Mouse (Mus musculus): ENCODE results near the gene Adamts2. TPM values are rescaled to one million over a fixed set of nuclear protein-coding genes. Genes with fewer than 3 reads are reported as not detected.

Adamts2 gene
- polyA plus RNA-seq, 1 experiment from 2014 or later, result 0.69 TPM

DNA sequence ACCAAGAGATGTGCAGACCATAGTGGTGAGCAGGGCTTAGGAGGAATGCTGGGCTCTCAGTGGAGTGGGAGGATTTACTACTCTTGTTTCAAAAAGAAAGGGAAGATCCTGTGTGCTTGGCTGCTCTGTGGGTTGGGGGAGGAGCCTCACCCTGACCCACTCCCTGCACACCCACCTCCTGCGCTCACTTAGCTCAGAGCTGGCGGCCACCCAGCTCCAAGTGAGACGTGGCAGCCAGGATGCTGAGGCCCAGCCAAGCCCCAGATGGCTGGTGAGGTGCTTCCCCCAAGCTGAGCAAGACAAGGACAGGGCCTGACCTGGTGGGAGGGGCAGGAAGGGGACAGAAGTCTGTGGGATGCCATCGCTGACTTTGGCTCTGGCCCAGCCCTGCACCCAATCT, 30.4 kb downstream of the Adamts2 start:
- DNase-seq (ENCODE audit: low spot score) (peak; percentile 77), ATAC-seq (peak; percentile 73)
- Histone ChIP-seq H3K4me3 (ENCODE audit: low read depth, low read length) (no peak overlapping the region), H3K36me3 (ENCODE audit: control insufficient read depth, insufficient read depth, low read length) (no peaks in the 10 kb centered on the region), H3K9ac (ENCODE audit: low read length) (no peak overlapping the region), H3K9me3 (replicated peaks; ENCODE audit: control insufficient read depth, low read length) (no peaks in the 10 kb centered on the region), H3K4me2 (ENCODE audit: low read length) (no peak overlapping the region), H3K27ac (ENCODE audit: low read depth, low read length) (no peak overlapping the region), H3K4me1 (ENCODE audit: control insufficient read depth, insufficient read depth, low read length) (peaks cover 9% of the 10 kb centered on the region; the same call in 1 of the 2 replicates), H3K27me3 (replicated peaks; ENCODE audit: control insufficient read depth, insufficient read depth, low read length) (no peaks in the 10 kb centered on the region)
- 42% methylated on average over 4 of the region's 4 CpGs for WGBS

DNA sequence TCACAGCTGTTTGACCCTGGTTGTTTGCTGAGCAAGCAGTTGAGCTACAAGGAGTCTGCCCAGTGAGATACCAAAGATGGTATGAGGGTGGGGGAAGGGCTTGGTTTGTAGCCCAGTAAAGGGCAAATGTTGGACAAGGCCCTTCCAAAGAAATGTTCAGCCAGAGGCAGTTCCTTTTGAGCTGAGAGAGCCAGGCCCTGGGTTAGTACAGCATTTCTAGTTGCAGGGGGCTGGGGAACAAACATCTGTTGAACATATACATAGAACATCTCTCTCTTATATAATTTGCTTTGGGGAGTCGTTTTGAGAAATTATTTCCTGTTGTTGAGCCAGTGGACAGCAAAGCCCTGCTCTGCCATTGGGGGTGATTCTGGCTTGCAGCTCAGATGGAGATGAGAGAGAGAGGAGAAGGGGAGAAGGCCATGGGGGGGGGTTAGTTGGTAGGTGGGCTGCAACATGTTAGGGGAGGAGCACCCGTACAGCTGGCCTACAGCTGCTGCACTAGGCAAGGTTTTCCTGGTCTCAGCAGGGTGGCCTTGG, 33.2 kb downstream of the Adamts2 start:
- Histone ChIP-seq H3K9ac (ENCODE audit: low read length) (no peak overlapping the region), H3K27ac (ENCODE audit: low read depth, low read length) (no peak overlapping the region), H3K9me3 (replicated peaks; ENCODE audit: control insufficient read depth, low read length) (no peaks in the 10 kb centered on the region), H3K4me3 (ENCODE audit: low read depth, low read length) (no peak overlapping the region), H3K27me3 (replicated peaks; ENCODE audit: control insufficient read depth, insufficient read depth, low read length) (no peaks in the 10 kb centered on the region), H3K36me3 (ENCODE audit: control insufficient read depth, insufficient read depth, low read length) (no peaks in the 10 kb centered on the region), H3K4me2 (ENCODE audit: low read length) (no peak overlapping the region), H3K4me1 (ENCODE audit: control insufficient read depth, insufficient read depth, low read length) (peaks cover 4% of the 10 kb centered on the region; the same call in 1 of the 2 replicates)
- DNase-seq (ENCODE audit: low spot score), result no peak
- ATAC-seq, result no peak
- WGBS, result 84% methylated on average over 2 of the region's 2 CpGs

DNA sequence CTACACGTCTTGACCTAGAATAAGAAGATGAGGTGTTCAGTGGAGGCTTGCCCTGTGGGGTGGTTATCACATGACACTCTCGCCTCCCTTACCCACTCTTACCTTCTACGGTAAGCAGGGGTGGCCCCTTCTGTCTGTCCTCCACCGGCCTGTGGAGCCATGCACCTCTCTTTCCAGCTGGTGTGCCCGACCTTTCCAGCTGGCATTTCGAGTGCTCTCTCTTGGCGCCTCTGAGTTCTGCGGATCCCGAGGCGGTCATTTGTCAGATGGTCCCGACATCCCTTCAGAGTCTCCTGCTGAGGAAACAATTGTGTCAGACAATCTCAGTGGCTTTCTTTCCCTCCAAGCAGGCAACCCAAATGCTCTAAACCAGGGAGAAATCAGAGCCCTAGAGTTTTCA, 35.1 kb downstream of the Adamts2 start:
- 96% methylated on average over 11 of the region's 11 CpGs for WGBS
- Histone ChIP-seq H3K4me1 (ENCODE audit: control insufficient read depth, insufficient read depth, low read length) (peaks cover under 1% of the 10 kb centered on the region; the same call in 1 of the 2 replicates), H3K36me3 (ENCODE audit: control insufficient read depth, insufficient read depth, low read length) (no peaks in the 10 kb centered on the region), H3K9ac (ENCODE audit: low read length) (no peak overlapping the region), H3K4me3 (ENCODE audit: low read depth, low read length) (no peak overlapping the region), H3K4me2 (ENCODE audit: low read length) (no peak overlapping the region), H3K27ac (ENCODE audit: low read depth, low read length) (no peak overlapping the region), H3K9me3 (replicated peaks; ENCODE audit: control insufficient read depth, low read length) (no peaks in the 10 kb centered on the region), H3K27me3 (replicated peaks; ENCODE audit: control insufficient read depth, insufficient read depth, low read length) (no peaks in the 10 kb centered on the region)
- ATAC-seq (no peak), DNase-seq (ENCODE audit: low spot score) (no peak)

DNA sequence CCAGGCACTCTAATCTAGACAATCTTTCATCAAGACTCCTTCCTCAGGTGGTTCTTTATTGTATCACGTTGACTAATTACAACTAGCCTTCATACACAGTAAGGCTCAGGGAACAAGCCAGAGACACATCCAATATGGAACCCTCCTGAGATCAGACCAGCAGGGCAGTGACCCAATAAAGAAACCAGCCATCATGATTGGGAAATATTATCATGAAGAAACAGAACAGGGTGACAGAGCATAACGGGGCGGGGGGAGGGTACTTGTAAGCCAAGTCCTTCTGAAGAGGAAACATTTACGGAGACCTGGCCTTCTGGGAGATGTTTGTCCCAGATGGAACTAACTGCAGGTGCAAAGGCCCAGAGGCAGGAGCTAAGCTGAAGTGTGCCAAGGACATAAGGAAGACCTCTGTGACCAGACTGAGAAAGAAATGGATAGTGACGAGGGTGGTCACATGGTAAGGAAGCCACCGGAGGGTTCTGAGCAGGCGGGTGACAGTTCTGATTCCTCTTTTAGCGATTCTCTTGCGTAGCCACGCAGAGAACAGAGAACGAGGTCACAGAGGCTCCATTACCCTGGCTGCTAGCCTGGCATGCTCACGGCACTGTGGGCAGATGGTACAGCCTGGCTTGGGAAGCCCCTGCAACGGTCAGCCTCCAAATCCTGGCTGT, 36.4 kb downstream of the Adamts2 start:
- 91% methylated on average over 13 of the region's 13 CpGs for WGBS
- Histone ChIP-seq H3K27me3 (replicated peaks; ENCODE audit: control insufficient read depth, insufficient read depth, low read length) (no peaks in the 10 kb centered on the region), H3K36me3 (ENCODE audit: control insufficient read depth, insufficient read depth, low read length) (no peaks in the 10 kb centered on the region), H3K4me3 (ENCODE audit: low read depth, low read length) (no peak overlapping the region), H3K4me2 (ENCODE audit: low read length) (no peak overlapping the region), H3K9ac (ENCODE audit: low read length) (no peak overlapping the region), H3K9me3 (replicated peaks; ENCODE audit: control insufficient read depth, low read length) (no peaks in the 10 kb centered on the region), H3K4me1 (ENCODE audit: control insufficient read depth, insufficient read depth, low read length) (no peaks in the 10 kb centered on the region), H3K27ac (ENCODE audit: low read depth, low read length) (no peak overlapping the region)
- ATAC-seq (no peak), DNase-seq (ENCODE audit: low spot score) (no peak)

DNA sequence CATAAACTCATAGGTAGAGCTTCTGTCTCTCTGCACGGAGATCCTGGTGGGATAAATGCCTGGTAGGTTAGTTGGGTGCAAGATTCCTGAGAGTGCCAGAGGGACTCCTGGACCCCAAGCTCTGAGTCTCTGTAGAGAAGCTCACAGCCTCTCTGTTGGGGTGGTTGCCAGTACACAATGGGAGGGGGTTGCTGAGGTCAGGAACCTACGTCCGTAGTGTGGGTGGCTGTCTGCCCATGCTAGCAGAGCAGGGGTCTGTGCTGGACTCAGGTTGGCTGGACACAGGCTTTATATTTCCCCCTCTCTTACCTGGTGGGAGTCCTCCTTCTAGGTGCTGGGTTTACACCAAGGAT, 37.0 kb downstream of the Adamts2 start:
- WGBS, result 94% methylated on average over 3 of the region's 3 CpGs
- no peak overlapping the region for H3K4me3 ChIP-seq (ENCODE audit: low read depth, low read length)

DNA sequence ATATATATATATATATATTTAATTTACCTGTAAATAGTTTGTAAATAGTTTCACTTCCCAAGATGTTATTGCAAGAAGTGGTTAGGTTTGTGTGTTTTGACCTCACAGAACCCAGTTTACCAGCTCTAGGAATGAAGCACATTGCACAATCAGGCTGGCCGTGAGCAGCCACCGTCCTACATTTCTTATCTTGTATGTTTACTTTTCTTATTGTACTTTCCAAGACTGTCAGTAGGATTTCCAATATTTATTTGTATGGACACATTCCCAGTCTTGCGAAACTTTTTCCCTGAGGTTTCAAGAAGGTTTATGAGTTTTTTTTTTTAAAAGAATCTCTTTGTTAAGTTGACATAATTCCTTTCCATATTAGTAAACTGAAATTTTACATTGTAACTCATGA, 40.7 kb downstream of the Adamts2 start:
- no peak overlapping the region for H3K4me3 ChIP-seq (ENCODE audit: low read depth, low read length)
- ATAC-seq (no peak), DNase-seq (ENCODE audit: low spot score) (no peak)
- 95% methylated on average over 3 of the region's 3 CpGs for WGBS
- no peaks in the 10 kb centered on the region for H3K36me3 ChIP-seq (ENCODE audit: control insufficient read depth, insufficient read depth, low read length)
- no peaks in the 10 kb centered on the region for H3K27me3 ChIP-seq (replicated peaks; ENCODE audit: control insufficient read depth, insufficient read depth, low read length)
- no peak overlapping the region for H3K4me2 ChIP-seq (ENCODE audit: low read length)
- no peaks in the 10 kb centered on the region for H3K4me1 ChIP-seq (ENCODE audit: control insufficient read depth, insufficient read depth, low read length)
- no peak overlapping the region for H3K9ac ChIP-seq (ENCODE audit: low read length)
- H3K9me3 ChIP-seq (replicated peaks; ENCODE audit: control insufficient read depth, low read length), result no peaks in the 10 kb centered on the region
- no peak overlapping the region for H3K27ac ChIP-seq (ENCODE audit: low read depth, low read length)

More for the DNA sequence above, 37.0 kb downstream of the Adamts2 start:
- H3K36me3 ChIP-seq (ENCODE audit: control insufficient read depth, insufficient read depth, low read length), result no peaks in the 10 kb centered on the region
- DNase-seq (ENCODE audit: low spot score), result no peak
- no peaks in the 10 kb centered on the region for H3K27me3 ChIP-seq (replicated peaks; ENCODE audit: control insufficient read depth, insufficient read depth, low read length)
- H3K27ac ChIP-seq (ENCODE audit: low read depth, low read length), result no peak overlapping the region
- no peak overlapping the region for H3K9ac ChIP-seq (ENCODE audit: low read length)
- no peaks in the 10 kb centered on the region for H3K9me3 ChIP-seq (replicated peaks; ENCODE audit: control insufficient read depth, low read length)
- H3K4me2 ChIP-seq (ENCODE audit: low read length), result no peak overlapping the region
- no peaks in the 10 kb centered on the region for H3K4me1 ChIP-seq (ENCODE audit: control insufficient read depth, insufficient read depth, low read length)
- no peak for ATAC-seq

DNA sequence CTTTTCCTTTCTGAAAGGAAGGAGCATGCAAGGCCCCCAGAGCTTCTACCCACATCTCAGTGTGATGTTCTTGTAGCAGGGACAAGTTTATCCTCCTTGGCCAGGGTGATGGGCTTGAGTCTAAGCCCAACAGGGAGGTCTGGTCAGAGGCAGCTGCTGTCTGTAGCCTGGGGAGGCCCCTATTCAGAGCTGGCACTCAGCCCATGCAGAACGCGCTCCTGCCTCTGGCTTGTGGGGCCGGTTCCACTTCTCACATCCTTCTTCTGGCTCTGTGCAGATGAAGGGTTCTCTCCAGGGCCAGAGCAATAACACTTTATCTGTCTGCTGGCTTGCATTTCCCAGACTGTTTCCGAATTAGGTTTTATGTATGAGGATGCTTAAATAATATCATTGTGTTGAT, 44.3 kb downstream of the Adamts2 start:
- Histone ChIP-seq H3K4me1 (ENCODE audit: control insufficient read depth, insufficient read depth, low read length) (no peaks in the 10 kb centered on the region), H3K27me3 (replicated peaks; ENCODE audit: control insufficient read depth, insufficient read depth, low read length) (no peaks in the 10 kb centered on the region), H3K36me3 (ENCODE audit: control insufficient read depth, insufficient read depth, low read length) (no peaks in the 10 kb centered on the region), H3K9ac (ENCODE audit: low read length) (no peak overlapping the region), H3K4me3 (ENCODE audit: low read depth, low read length) (no peak overlapping the region), H3K27ac (ENCODE audit: low read depth, low read length) (no peak overlapping the region), H3K9me3 (replicated peaks; ENCODE audit: control insufficient read depth, low read length) (no peaks in the 10 kb centered on the region), H3K4me2 (ENCODE audit: low read length) (no peak overlapping the region)
- WGBS, result 57% methylated on average over 4 of the region's 4 CpGs
- DNase-seq (ENCODE audit: low spot score), result peak; percentile 31
- no peak for ATAC-seq

DNA sequence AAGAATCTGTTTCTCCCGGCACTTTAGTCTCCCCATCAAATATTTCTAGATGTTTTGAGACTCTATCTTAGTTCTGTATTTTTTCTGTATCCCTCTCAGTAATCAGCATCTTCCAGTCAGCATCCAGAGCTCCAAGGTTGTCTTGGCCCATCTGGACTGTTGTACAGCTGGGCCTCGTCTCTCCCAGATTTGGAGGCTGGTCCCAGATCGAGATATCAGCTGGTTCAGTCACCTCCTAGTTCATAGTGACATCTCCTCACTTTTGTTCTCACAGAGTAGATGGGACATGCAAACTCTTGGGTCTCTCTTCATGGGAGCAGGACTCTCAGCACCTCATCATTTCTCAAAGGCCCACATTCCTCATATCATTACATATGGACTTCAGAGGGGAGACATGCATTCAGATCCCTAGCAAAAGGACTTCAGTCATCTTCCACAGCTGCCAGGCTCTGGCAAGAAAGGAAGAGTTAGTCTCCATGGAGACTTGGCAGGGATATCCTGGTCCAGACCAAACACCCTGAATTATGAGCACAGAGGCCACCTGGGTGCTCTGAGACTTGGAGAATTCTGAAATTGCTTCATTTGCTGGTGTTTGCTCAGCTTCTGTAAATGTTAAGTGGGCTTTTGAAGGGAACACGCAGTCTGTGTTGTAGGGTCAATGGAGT, 46.4 kb downstream of the Adamts2 start:
- DNase-seq (ENCODE audit: low spot score) (no peak), ATAC-seq (no peak)
- Histone ChIP-seq H3K4me1 (ENCODE audit: control insufficient read depth, insufficient read depth, low read length) (no peaks in the 10 kb centered on the region), H3K9ac (ENCODE audit: low read length) (no peak overlapping the region), H3K36me3 (ENCODE audit: control insufficient read depth, insufficient read depth, low read length) (no peaks in the 10 kb centered on the region), H3K4me3 (ENCODE audit: low read depth, low read length) (no peak overlapping the region), H3K27me3 (replicated peaks; ENCODE audit: control insufficient read depth, insufficient read depth, low read length) (no peaks in the 10 kb centered on the region), H3K9me3 (replicated peaks; ENCODE audit: control insufficient read depth, low read length) (no peaks in the 10 kb centered on the region), H3K27ac (ENCODE audit: low read depth, low read length) (no peak overlapping the region), H3K4me2 (ENCODE audit: low read length) (no peak overlapping the region)
- WGBS, result 87% methylated on average over 4 of the region's 4 CpGs

DNA sequence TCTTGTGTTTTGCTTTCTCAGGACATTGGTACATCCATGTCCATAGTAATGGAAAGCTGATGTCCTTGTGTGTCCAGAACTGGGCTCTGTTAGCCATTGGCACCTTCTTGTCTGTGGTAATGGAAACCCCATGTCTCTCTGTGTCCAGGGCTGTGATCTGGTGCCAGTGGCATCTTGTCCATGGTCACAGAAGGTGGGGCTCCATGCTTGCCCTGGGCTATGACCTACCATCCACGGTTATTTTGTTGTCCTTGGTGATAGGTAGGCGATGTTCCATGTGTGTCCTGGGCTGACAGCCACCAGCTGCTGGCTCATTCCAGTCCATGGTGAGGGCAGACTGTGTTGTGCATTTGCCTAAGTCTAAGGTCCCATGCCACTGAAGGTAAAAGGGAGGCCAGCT, 48.2 kb downstream of the Adamts2 start:
- H3K4me1 ChIP-seq (ENCODE audit: control insufficient read depth, insufficient read depth, low read length), result no peaks in the 10 kb centered on the region
- no peak overlapping the region for H3K27ac ChIP-seq (ENCODE audit: low read depth, low read length)
- 86% methylated on average over 2 of the region's 2 CpGs for WGBS
- no peak for DNase-seq (ENCODE audit: low spot score)
- H3K9ac ChIP-seq (ENCODE audit: low read length), result no peak overlapping the region
- H3K27me3 ChIP-seq (replicated peaks; ENCODE audit: control insufficient read depth, insufficient read depth, low read length), result no peaks in the 10 kb centered on the region
- ATAC-seq, result no peak
- H3K36me3 ChIP-seq (ENCODE audit: control insufficient read depth, insufficient read depth, low read length), result no peaks in the 10 kb centered on the region
- H3K4me2 ChIP-seq (ENCODE audit: low read length), result no peak overlapping the region
- H3K9me3 ChIP-seq (replicated peaks; ENCODE audit: control insufficient read depth, low read length), result no peaks in the 10 kb centered on the region
- no peak overlapping the region for H3K4me3 ChIP-seq (ENCODE audit: low read depth, low read length)
